Mouse (Mus musculus): ENCODE results near the gene Krtap11-1. TPM values are rescaled to one million over a fixed set of nuclear protein-coding genes. Genes with fewer than 3 reads are reported as not detected.
A peak's percentile ranks its signal among the peaks of the same experiment; 100 is the strongest.

Gene Krtap11-1
- not detected for total RNA-seq (2021)

GRCm38 (mm10) chr16:89571083-89571482 is at the start of gene Krtap11-1:
Gene Krtap11-1 (minus strand): TSS chr16:89571183.
- intact Hi-C loops (cut with DNase I): no loop called here
- no peak for DNase-seq

- DNase-seq: no peak
- intact Hi-C loops (cut with DNase I): no loop called here
Measured at GRCm38 (mm10) chr16:89618190-89618589, 47.2 kb upstream of the Krtap11-1 start.

- intact Hi-C loops (cut with DNase I): no loop called here
- DNase-seq: peak; percentile 74 to 76
Measured at GRCm38 (mm10) chr16:89617251-89617650, 46.3 kb upstream of the Krtap11-1 start.

GRCm38 (mm10) chr16:89613726-89614125 is 42.7 kb upstream of the Krtap11-1 start:
- peak; percentile 20 for DNase-seq
- intact Hi-C loops (cut with DNase I): no loop called here

- DNase-seq: no peak
- intact Hi-C loops (cut with DNase I): no loop called here
Measured at GRCm38 (mm10) chr16:89608791-89609185, 37.8 kb upstream of the Krtap11-1 start.

DNA sequence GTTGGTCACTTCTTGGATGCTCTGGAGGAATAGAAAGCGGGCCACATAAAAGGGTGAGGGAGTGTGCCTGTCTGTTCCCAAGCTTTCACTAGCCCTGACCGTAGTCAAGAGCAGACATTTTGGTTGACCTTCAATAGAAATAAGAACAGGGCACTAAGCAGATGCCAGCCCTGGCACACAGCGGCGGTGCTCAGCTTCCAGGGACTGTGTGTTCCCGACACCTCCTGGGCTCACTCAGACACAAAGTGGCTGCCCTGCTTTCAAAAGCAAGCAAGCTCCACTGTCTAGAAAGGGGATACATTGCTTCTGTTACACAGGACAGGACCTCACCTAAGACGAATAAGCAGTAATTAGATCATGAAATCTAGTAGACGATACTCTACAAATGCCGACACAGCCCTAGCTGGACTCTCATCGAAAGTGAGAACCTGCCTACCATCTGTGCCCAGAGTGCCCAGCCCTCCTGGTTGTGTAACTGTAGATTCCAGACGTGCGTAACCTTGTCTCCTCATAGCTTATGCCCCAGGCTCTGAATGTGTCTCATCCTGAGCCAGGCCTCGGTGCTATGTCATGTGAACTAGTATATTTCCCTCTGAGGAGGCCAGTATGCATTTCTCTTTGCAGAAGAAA is 37.3 kb upstream of the Krtap11-1 start:
- peak; percentile 3 to 17 for DNase-seq
- intact Hi-C loops (cut with DNase I): no loop called here

GRCm38 (mm10) chr16:89606951-89607350 is 36.0 kb upstream of the Krtap11-1 start:
- no peak for DNase-seq
- intact Hi-C loops (cut with DNase I): no loop called here

DNA sequence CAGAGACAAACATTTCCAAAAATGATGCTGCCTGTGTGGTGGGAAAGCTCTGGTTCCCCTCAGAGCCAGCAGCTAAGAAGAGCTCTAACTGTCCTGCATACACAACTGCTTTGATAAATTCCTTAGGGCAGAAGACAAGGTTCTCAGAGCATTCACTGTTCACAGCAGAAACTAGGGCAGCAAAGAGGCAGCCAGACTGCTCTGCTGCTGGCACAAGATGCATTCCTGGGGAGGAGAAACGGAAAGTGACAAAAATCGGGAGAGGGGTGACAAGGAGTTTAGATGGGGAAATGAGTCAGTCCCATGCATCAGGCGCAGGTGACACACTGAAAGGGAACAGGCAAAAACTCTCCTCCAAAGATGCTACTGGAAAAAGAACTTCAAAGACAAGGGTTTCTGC is 16.2 kb upstream of the Krtap11-1 start:
- no peak for DNase-seq
- intact Hi-C loops (cut with DNase I): no loop called here

GRCm38 (mm10) chr16:89585604-89586508 is 14.9 kb upstream of the Krtap11-1 start:
- peak in 1 of 2 experiments; percentile 1 for DNase-seq
- intact Hi-C loops (cut with DNase I): no loop called here

DNA sequence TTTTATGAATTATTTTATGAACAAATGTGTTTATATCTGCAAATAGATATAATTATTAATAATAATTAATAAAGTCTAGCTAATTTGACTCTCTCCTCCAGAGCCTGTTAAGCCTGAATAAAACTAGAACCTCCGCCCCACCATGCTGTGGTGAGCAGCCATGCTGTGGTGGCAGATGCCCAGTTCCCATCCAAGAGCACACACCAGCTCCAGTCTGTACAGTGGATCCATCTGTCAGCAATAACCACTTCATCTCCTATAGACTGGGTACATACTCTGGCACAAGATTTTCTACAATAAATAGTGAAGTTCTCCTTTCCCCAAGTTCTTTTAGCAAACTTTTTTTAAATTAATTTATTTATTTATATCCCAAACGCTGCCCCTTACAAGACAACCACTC is 10.7 kb upstream of the Krtap11-1 start:
- intact Hi-C loops (cut with DNase I): no loop called here
- DNase-seq: no peak

GRCm38 (mm10) chr16:89570516-89570915 is 467 bp downstream of the Krtap11-1 start:
- DNase-seq: peak in 1 of 2 experiments; percentile 3

DNA sequence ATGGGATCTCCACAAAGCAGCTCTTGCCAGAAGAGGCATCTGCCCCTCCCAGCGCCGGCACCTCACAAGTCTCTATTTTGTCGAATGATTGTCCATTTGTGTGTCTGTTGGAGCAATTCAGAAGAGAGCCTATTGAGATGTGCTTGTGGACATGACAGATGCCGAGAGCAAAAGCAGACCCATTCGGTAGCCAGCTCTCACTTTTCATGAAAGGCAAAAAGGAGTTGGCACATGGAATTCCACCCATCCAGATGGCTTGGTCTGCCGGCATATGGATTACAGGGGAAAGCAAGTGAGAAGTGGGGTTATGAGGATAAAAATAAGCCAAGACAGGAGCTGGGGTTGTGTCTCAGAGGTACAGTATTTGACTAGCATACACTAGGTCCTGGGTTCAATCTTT is 1.8 kb downstream of the Krtap11-1 start:
- intact Hi-C loops (cut with DNase I): no loop called here

More at GRCm38 (mm10) chr16:89570516-89570915, 467 bp downstream of the Krtap11-1 start:
- intact Hi-C loops (cut with DNase I): no loop called here

DNA sequence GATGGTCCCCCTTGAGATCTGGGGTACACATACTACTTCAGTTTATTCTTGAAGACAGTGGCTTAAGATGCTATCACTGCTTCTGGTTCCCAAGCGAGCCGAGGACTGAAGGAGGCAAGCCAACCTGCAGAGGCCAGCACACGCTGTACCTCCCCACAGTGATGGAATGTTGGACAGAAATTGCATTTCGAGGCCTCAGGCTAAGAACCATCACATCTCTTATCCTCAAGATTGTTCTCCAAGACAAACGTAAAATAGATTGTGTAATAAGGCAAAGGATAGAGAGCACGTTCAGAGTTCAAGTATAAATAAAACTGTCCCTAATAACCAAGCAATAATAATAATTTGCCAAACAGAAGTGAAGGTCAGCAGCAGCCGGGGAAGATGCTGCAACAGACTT is 2.8 kb downstream of the Krtap11-1 start:
- DNase-seq: no peak
- intact Hi-C loops (cut with DNase I): no loop called here

More for the DNA sequence above, 1.8 kb downstream of the Krtap11-1 start:
- DNase-seq: no peak

- DNase-seq: peak; percentile 2 to 24
- intact Hi-C loops (cut with DNase I): no loop called here
Measured at GRCm38 (mm10) chr16:89550298-89550697, 20.7 kb downstream of the Krtap11-1 start.

DNA sequence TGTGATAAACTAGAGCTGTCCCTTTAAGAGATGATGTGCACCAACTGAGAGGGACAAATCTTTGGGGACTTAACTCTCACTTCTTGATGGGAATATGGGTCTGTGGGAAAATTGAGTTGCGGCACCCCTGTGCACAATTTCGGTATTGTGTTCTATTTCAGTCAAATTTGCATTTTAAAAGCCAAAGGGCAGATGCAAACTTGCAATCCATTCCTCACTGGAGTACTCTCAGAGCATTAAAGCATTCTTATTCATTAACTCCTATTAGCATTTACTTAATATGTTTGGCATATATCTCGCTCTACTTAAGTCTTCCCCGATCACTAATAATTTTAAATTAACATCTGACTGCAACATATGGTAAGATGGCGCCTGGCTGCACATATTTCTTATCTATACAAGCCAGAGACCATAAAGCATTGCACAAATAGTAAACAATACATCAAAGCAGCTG is 32.9 kb downstream of the Krtap11-1 start:
- intact Hi-C loops (cut with DNase I): no loop called here
- DNase-seq: no peak

GRCm38 (mm10) chr16:89537349-89537748 is 33.6 kb downstream of the Krtap11-1 start:
- no peak for DNase-seq
- intact Hi-C loops (cut with DNase I): no loop called here

DNA sequence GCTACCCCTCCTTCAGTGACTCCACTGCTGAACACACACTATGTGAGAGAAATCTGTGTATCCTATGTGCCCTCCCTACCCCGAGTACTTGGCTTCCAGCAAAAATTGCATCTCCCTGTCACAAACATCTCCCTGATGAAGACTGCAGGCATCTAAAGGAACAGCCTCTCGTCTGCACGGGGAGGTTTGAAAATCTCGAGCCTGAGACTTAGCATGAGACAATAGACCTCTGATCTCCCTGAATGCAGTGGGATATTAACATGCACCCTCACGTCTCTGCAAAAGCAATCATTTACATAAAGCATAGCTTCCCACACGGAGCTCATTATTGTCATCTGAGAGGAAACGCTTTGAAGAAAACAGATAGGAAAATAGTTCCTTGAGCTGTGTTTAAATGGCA is 40.4 kb downstream of the Krtap11-1 start:
- intact Hi-C loops (cut with DNase I): no loop called here
- DNase-seq: no peak

DNA sequence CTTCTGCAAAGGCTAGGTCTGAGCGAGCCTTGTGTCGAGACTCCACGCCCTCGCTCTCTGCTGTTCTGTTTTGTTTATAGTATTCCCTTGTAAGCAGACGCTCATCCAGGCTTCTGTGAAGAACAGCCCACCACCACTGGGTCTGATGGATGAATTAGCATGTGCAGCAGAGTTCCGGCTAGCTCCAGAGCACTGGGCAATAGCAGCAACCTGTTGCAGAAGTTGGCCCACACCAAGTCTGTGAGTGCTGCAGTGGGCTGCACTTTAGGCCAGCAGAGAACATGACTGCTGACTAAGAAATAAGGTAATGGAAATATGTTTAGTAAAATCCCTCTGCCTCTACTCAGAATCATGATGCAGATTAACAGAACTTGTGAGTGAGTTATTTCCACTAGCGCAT is 41.1 kb downstream of the Krtap11-1 start:
- no peak for DNase-seq
- intact Hi-C loops (cut with DNase I): no loop called here

GRCm38 (mm10) chr16:89528380-89528779 is 42.6 kb downstream of the Krtap11-1 start:
- intact Hi-C loops (cut with DNase I): no loop called here
- DNase-seq: no peak

GRCm38 (mm10) chr16:89520996-89521395 is 50.0 kb downstream of the Krtap11-1 start:
- intact Hi-C loops (cut with DNase I): loop anchor here (5.0 kb wide), 1 partner anchor 246 kb away; no protein-coding TSS in a partner anchor
- no peak for DNase-seq

DNA sequence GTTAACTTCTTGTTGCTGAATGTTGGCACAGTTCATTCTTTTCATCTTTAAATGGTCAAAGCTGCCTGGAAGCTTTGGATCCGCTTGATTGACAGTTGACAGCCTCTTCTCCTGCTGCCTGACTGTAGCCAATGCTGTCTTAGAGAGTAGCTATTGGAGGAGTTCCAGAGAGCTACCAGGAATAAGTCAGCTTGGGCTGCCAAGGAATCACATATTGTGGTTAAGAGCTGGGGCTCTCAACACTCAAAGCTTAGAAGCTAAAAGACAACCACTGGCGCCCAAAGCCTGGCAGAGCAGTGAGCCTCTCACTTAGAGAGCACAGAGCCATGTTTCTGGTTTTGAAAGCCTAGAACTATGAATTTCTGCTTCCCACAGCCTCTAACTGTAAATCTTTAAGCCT is 50.4 kb downstream of the Krtap11-1 start:
- intact Hi-C loops (cut with DNase I): loop anchor here (5.0 kb wide), 1 partner anchor 247 kb away; no protein-coding TSS in a partner anchor
- peak; percentile 1 to 2 for DNase-seq
